Mouse (Mus musculus): ENCODE measurements at regions not wholly inside any gene's neighbourhood (a gene's known extent, or its start where the extent isn't known, plus 50 kb on each side); places are given as distances from the start of the nearest gene placed in this dataset.

GRCm38 (mm10) chrX:132452986-132453385 is 1235.8 kb downstream of the Pcdh19 start:
- H3K9me3 ChIP-seq (ENCODE audit: low read length), result no peaks in the 10 kb centered on the region
- H3K9ac ChIP-seq, result no peak overlapping the region
- H3K27ac ChIP-seq (ENCODE audit: low read depth, low read length), result no peak overlapping the region
- ATAC-seq, result no peak
- WGBS, result 39% methylated on average over 2 of the region's 2 CpGs
- no peaks in the 10 kb centered on the region for H3K4me1 ChIP-seq (ENCODE audit: insufficient read depth)
- peak; percentile 18; the same call in 1 of the 2 replicates for TF ChIP-seq CTCF (IDR thresholded peaks at IDR 0.05; ENCODE audit: low read depth)
- DNase-seq, result no peak
- H3K27me3 ChIP-seq (ENCODE audit: insufficient read depth, low read length), result no peaks in the 10 kb centered on the region
- H3K4me3 ChIP-seq (ENCODE audit: low read depth, low read length), result no peak overlapping the region
- no peak overlapping the region for H3K4me2 ChIP-seq (ENCODE audit: low read depth)
- no peaks in the 10 kb centered on the region for H3K36me3 ChIP-seq (ENCODE audit: insufficient read depth)

Measured in forebrain, postnatal 0 days (tissue).